Mouse (Mus musculus) lung, postnatal 14 days (tissue): ENCODE measurements around the gene Zscan12.
A peak's percentile ranks its signal among the peaks of the same experiment; 100 is the strongest.

Source experiments
- DNase-seq: peaks from one replicate; pipeline ENCODE4 v3.0.0; 2021

Zscan12 gene

DNA sequence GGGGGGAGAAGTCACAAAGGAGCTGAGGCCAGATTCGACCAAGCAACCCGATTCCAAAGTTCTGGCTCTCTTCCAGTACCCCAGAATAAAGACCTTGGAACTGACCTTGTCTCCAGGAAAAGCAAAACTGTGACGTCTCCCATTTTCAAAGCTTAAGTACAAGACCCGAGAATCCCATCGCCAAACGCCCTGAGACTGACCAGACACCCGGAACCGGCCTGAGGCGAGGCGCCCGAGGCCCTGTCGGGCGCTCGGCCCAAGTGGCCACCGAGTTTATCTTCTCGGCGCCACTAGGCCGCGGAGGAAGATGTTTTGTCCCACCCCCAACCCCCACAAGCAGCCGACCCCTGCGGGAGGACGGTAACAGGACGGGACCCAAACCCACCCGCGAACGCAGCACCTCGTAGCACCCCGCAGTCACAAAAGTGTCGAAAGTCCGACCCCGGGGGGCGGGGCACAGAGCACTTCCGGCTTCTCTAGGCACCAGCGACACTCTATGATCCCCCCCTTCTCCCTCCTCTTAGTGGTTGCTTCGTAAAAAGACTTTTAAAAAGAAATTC lies 39.7 kb downstream of the Zscan12 start, which contains the start of gene Zkscan3:
TSS of gene Zkscan3 (minus strand) at position 469 of the 560 bp plus-strand sequence.
- DNase-seq, result peak; percentile 88

DNA sequence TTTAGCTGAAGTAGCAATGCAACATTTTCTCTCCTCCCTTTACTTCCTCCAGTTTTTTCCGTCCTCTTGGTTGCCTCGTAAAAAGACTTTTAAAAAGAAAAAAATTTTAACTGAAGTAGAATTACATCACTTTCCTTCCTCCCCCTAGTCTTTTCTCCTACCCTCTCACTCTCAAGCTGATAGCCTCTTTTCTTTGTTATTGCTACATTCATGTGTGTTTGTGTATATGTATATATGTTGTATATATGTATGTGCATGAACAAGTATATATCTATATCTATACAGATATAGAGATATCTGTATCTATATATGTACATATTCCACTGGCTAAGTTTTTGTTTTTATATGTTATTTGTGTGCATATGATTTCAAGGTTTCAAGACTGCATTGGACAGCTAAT lies 40.2 kb downstream of the Zscan12 start:
- no peak for DNase-seq

DNA sequence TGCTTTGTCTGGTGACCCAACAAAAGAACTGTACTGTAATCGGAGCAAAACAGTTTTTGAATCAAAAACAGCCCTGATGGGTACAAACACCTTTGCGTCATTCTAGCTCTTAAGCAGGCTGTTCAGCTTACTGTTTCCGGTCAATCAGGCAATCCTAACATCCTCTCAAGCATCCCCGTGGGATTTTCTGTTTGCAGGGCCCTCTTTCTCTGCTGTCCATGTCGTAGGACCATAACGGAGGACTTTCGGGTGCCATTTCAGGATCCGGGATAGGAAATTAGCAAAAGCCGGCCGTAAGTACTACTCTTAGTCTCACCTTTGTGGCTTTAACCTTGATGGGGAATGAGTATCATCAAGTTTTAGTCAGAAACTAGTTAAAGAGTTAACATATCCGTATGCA lies 44.7 kb downstream of the Zscan12 start:
- DNase-seq, result no peak

DNA sequence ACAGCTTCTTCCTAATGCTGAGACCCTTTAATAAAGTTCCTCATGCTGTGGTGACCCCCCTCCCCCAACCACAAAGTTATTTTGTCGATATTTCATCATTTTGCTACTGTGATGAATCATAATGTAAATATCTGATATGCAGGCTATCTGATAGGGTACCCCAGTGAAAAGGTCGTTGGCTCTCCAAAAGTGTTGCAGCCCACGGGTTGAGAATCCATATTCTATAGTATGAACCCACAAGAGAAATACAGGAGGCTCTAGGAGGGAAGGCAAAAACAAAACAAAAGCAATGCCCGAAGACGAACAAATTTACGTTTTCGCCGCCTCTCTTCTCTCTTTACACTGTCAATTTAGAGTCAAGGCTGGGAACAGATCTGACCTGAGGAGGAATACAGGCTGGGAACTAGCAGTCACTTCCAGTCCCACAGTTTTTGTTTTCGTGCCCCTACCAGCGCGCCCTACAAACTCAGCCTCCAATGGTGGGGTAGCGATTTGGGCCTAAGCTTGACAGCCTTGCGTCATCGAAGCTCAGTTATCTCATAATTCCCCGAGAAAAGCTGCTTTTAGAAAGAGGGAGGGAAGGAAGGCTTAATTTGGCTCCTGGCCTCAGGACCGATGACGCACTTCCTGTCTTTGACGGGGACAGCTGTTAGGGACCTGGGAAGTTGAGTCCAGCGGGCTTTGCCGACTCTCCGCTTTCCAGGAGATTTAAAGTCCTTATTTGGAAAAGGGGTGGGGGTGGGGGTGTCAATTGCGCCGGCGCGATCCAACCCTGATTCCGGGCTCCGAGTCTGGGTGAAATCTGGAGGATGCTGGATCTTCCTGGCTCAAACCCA lies 45.6 kb downstream of the Zscan12 start:
- DNase-seq, result peak; percentile 82

DNA sequence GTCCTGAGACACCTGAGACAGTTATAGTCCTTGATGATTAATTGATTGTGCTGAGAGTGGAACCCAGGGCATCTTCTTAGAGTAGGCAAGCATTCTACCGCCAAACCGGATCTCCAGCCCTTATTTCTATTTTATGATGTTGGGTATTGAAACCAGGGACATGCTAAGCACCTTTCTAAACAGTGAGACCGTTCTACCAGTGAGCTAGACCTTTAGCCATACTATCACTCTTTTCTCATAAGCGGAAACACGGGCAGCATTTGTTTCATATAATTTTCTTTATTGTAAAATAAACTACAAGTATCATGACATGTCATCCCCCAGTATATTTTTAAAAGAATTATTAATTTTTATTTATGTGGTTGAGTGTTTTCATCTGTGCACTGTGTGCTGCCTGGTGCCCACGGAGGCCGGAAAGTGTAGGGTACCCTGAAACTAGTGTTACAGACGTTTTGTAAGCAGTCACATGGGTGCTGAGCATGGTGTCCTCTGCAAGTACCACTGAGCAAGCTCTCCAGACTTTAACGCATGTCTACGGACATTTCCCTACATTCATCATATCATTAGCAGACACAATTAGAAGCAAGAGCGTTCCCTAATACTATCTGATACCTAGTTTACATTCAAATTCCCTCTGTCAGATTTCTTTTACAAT lies 46.3 kb downstream of the Zscan12 start:
- no peak for DNase-seq

DNA sequence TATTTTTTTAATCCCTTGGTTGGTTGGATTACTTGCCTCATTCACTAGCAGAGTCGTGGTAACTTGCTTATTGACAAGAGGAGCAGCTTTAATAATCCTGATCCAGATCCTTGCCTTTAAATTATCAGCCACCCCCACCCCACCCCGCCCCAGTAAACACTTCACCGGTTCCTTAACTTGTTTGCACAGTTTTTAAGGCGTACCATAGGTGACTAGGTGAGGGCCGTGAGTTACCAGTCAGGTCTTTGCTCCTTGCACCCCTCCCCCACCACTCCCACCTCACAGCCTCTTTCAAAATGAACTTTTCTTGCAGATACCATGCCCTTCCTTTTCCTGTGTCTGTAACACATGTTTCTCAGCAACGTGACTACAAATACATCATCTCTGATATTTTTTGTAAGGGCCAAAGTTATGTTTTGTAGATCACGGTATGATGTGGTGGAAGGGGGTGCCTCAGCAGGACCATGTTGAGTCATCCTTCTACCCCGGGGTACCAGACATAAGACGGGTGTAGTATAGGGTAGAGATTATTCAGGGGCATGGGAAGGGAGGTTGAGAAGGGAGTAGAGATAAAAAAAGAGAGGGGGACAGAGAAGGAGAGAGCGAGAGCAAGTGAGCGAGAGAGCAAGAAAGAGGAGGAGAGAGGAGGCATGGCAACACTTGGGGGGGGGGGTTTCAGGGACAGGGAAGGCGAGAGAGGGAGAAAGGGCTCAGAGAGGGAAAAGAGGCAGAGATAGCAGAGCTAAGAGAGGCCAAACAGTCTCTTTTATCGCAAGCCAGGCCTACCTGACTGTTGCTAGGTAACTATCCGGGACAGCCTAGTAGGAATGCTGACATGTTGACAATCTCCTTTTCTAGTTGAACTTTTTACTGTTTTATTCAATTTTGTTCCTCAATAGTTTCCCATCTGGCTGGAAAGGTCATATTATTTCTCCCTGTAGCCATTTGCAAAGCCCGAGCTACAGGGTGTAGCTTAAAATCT lies 51.9 kb downstream of the Zscan12 start:
- no peak for DNase-seq

DNA sequence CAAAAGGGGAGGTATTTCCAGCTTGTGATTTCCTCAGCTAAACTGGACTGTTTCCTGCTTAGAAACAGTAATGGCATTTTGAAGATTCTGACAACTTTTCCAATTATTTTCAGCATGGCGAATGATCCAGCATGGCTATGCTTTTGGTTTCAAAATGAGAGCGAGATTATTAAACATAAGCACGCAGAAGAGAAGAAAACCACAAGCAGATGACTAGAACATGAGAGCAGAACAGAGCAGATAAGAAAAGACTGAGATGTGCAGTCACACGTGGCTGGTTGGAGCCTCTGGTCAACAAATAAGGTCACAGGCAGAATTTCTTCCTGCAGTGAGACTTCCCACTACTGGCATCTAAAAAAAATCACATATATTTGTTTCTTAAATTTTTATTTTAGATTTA lies 52.6 kb downstream of the Zscan12 start:
- no peak for DNase-seq

DNA sequence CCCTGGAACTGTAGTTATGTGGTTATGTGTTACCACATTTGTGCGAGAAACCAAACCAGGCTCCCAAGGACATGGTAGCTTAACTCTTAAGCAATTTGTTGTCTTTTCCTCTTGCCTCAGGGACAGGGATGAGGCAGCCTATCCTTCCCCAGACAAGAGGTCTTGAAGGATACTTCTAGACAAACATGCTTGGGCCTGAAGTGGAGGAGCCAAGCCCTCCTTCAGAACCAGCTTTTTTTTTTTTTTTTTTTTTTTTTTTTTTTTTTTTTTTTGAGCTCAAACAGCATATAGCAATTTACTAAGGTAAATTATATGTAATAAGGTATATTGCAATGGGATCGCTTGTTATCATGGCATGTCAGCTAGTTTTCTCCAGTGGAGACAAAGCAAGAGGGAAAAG lies 53.1 kb downstream of the Zscan12 start:
- no peak for DNase-seq

DNA sequence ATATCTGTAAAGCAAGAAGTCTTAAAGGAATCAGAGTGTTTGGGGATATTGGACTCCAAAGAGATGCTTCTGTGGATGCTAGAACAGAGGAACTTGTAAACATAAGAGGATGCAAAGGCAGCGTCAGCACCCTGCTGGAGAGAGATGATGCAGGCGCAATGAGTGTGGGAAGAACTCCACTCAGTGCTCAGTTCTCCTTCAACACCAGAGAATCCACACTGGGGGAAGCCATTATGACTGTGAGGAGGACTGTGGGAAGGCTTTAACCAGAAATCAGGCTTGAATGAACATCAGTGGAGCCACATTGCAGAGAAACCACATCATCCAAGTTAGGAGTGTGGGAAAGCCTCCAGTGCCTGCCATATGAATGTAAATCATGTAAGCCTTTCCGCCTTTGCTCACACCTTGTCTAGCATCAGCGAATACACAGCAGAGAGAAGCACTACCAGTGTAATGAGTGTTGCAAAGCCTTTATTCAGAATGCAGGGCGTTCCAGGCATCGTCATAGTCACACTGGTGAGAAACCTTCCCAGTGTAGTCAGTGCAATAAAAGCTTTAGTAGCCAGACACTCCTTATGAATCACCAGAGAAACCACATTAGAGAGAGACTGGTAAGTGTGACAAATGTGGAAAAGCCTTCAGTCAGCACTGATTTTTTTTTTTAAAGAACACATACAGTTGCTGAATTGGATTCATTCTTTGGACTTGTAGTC lies 54.8 kb downstream of the Zscan12 start:
- DNase-seq, result no peak

DNA sequence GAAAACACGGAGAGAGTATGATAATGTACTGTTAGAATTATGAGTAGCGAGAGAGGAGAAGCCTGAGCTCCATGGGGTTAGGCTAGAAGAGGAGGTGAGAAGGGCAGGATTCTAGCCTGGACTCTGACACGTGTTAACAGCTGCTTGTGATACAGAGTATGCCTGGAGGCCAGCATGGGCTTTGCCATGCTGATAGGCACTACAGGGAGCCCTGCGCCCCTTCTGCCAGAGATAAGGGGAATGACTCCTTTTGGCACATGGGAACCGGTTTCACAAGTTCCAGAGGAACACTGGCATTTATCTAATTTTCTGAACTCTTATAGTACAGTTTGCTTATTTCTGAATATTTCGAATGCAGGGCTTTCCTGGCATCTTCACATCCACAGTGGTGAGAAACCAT lies 56.2 kb downstream of the Zscan12 start:
- no peak for DNase-seq
